Mouse (Mus musculus): ENCODE data around the gene Ipo11.

Gene Ipo11

DNA sequence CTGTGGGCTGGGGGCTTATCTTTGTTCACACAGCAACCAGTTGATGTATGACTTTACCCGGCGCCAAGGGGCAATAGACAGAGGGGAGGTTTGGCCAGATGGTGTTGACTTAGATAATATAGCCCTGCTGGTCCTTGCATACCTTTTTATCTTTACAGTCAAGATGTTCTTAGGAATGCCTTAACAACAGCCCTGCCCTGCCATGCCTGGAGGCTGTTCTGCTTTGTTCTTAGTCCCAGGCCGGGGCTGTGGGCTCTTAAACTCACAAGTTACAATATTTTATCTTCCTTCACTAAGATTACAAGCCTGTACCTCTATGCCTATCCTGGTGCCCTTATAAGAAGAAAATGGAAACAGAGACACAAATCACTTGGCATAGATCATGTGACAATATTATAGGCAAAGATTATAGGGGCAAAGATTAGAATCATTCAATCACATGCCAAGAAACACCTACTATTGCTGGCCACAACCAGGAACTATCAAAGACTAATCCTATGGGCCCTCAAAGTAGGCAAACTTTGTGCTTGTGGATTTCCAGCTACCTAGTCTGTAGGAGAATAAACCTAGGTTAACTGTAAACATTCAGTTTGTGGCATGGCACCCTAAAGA is 23.5 kb downstream of the Ipo11 start:
- in situ Hi-C loops (cut with MboI; ENCODE audit: unreplicated experiment in 2 of 2) = loop anchor here in 1 of 2 experiments (10.0 to 25.0 kb wide), 3 partner anchors 728 to 1648 kb away; partner anchors contain the start of gene Htr1a

DNA sequence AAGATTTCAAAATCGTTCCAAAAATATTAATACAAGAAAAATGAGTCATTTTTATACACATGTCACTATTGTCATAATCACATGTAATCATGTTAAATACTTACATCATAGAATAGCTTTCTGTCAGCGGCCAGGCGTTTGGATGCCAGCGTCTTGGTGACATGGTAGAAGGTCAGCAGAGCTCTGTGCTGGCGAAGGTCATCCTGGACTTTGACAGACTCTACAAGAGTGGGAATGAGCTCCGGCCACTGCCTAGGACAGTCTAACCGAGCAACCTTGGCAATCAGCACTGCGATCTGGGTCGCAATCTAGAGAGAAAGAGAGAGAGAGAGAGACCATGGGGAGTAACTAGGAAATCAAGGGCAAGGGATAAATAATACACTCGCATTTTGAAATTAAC is 26.7 kb downstream of the Ipo11 start:
- in situ Hi-C loops (cut with MboI; ENCODE audit: unreplicated experiment in 2 of 2) = loop anchor here in 1 of 2 experiments (10.0 to 25.0 kb wide), 3 partner anchors 725 to 1645 kb away; partner anchors contain the start of gene Htr1a

DNA sequence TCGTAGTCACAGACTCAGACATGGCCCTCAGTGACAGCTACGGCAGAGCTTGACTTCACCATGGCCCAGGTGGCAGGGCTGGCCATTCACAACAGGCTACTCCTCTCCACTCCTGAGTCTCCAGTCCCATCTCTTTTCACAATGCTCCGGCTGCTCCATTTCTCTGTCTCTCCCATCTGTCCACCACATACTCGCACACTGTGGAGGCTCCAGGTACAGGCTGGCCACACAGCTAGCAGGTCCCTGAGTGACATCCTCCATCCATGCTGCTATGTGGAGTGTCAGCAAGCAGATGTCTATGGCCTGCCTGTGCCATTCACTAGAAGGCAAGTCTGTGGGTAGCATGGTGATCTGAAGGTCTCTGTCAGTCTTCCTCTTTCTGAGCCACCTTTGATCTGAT is 29.5 kb downstream of the Ipo11 start:
- in situ Hi-C loops (cut with MboI; ENCODE audit: unreplicated experiment in 2 of 2) = loop anchor here in 1 of 2 experiments (25.0 kb wide), 1 partner anchor 1470 kb away; the partner anchor contains the start of gene Htr1a

DNA sequence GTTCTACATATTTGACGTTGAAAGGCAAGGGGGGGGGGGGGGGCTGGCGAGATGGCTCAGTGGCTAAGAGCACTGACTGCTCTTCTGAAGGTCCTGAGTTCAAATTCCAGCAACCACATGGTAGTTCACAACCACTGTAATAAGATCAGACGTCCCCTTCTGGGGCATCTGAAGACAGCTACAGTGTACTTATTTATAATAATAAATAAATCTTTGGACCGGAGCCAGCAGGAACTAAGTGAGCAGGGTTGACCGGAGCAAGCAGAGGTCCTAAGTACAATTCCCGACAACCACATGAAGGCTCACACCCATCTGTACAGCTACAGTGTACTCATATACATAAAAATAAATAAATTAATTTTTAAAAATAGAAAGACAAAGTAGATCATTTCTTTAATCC is 31.6 kb downstream of the Ipo11 start:
- in situ Hi-C loops (cut with MboI; ENCODE audit: unreplicated experiment in 2 of 2) = loop anchor here in 1 of 2 experiments (25.0 kb wide), 1 partner anchor 1468 kb away; the partner anchor contains the start of gene Htr1a

DNA sequence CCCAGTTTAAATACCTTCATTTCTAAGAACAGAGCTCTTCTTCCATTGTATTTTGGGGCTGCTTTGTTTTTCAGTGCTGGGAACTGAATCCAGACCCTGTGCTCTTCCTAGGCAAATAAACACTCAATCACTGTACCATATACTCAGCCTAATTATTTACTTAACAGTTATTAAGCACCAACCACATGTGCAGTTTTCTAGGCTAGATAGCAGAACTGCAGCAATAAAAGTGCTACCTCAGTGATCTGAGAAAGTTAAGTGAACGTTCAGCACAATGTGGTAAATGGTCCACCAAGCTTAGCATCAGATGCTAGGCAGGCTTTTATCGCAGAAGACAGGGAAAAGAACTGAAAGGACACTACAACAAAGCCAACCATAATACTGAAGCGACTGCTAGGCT is 32.1 kb downstream of the Ipo11 start:
- in situ Hi-C loops (cut with MboI; ENCODE audit: unreplicated experiment in 2 of 2) = loop anchor here in 1 of 2 experiments (25.0 kb wide), 1 partner anchor 1467 kb away; the partner anchor contains the start of gene Htr1a

DNA sequence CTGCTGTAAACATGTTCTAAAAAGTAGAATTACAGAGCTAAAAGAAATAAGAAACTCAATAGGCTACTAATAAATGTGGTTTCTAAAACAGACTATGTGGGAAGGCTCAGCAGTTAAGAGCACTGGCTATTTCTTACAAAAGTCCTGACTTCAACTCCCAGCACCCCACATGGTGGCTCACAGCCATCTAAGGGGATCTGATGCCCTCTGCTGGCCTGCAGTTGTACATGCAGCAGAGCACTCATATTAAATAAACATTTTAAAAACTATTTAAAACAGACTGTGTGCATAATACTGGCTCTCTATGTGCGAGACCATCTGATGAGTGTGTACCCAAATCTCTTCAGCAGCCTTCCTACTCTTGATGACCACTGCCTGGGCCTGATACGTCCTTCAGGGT is 42.5 kb downstream of the Ipo11 start:
- in situ Hi-C loops (cut with MboI; ENCODE audit: unreplicated experiment in 2 of 2) = loop anchor here in 1 of 2 experiments (10.0 kb wide), 1 partner anchor 169 kb away; no protein-coding TSS in a partner anchor

DNA sequence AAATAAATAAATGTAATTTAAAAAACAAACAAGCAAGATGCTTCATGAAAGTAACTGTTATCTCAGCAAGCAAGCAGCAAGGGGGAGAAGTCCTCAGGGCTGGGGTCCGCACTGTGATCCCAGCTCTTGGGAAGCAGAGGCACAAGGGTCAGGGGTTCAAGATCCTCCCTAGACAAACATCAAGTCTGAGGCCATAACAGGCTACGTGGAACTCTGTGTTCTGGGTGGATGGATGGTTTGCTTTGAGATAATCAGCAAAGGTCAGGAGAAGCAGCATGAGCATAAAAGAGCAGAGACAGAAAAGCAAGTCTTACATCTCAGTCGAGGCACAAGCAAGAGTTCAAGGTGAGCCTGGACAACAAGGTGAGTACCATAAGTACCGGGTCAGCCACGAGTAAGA is 43.1 kb downstream of the Ipo11 start:
- in situ Hi-C loops (cut with MboI; ENCODE audit: unreplicated experiment in 2 of 2) = loop anchor here in 1 of 2 experiments (10.0 kb wide), 1 partner anchor 169 kb away; no protein-coding TSS in a partner anchor

DNA sequence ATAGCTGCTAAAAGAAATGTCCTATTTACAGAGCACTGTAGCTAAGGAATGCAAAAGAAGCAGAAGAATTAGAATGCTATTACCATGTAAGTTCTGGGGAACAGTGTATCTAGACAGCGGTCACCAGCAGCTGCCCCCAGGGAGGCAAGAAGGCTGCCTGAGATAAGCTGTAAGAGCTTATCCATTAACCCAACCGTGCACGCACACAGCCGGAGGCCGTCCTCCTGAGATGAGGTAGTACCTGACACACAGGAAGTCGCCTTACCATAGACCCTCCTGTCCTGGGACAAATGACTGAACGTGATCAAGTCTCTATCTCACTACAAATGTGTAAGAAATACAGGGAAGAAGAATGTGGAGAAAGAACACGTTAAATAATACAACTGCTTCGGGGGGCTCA is 43.6 kb downstream of the Ipo11 start:
- in situ Hi-C loops (cut with MboI; ENCODE audit: unreplicated experiment in 2 of 2) = loop anchor here in 1 of 2 experiments (10.0 kb wide), 1 partner anchor 168 kb away; no protein-coding TSS in a partner anchor

DNA sequence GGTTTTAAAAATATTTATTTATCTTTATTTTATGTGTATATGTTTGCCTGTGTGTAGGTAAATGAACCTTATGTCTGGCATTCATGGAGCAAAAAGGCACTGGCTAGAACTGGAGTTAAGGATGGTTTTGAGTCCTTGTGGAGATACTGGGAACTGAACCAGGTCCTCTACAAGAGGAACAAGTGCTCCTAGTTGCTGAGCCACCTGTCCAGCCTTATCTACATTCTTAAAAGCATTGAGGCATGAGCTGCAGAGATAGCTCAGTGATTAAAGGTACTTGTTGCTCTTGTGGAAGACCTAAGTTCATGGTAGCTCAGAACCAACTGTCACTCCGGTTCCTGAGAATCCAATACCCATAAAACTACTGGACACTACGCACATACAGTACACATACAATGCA is 49.4 kb downstream of the Ipo11 start:
- in situ Hi-C loops (cut with MboI; ENCODE audit: unreplicated experiment in 2 of 2) = no loop called here

DNA sequence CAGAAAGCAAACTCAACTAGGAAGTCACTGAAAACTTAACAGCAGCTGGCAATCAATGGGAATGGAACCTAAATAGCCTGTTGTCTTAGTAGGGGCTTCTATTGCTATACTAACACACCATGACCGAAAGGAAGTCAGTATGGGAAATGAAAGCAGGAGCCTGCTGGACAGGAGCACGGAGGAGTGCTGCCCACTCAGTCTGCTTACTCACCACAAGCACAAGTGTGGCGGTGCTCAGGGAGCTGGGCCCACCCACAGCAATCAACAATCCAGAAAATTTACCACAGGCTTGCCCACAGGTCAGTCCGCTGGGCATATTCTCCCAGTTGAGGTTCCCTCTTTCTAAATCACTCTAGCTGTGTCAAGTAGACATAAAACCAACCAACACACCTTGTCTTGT is 52.5 kb downstream of the Ipo11 start:
- in situ Hi-C loops (cut with MboI; ENCODE audit: unreplicated experiment in 2 of 2) = no loop called here

DNA sequence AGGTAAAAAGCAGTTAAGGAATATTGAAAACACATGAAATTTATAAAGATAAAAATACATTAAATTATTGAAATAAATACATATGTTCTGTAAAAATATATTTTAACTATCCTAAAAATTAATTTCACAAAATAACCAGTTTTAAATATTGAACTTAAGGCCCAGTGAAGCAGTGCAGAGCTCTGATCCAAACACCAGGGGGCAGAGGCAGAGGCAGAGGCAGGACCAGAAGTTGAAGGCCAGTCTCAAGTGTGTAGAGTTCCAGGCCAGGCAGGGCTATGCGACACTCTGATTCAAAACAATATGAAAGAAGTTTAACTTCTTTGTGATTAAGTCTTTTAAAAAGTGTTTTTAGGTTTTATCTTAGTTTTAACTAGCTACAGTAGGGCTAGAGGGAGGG is 60.5 kb downstream of the Ipo11 start:
- in situ Hi-C loops (cut with MboI; ENCODE audit: unreplicated experiment in 2 of 2) = loop anchor here (5.0 to 10.0 kb wide), 2 partner anchors 226 to 229 kb away; no protein-coding TSS in a partner anchor

DNA sequence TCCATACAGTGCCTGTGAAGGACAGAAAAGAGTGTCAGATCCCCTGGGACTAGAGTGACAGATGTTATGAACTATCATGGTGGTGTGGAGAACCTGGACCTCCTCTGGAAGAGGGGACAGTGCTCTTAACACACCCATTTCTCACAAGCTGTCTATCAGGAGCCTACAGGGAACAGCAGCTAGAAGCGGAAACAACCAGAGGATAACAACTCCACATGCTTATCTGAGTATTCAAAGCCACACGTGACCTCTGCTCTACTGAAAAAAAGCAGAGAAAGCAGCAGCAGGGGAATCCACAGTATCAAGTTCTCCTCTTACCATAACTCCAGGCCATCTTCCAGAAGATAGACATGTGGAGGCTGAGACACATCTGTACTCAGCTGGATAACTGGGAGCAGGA is 71.2 kb downstream of the Ipo11 start:
- in situ Hi-C loops (cut with MboI; ENCODE audit: unreplicated experiment in 2 of 2) = no loop called here

DNA sequence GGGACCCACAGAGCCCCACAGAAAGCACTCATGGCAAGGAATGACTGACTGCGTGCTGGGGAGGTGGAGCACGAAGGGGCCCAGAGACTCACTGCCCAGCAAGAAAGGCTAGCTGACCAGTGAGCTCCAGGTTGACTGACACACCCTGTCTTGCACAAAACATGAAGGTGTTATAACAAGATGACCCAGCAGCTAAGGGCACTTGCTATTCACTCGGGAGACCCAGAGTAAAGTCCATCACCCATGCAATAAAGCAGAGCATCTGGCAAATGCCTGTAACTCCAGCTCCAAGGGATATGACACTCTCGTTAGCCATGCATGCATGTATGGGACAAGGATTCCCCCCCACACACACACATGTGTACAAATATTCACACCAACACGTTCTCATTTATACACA is 78.0 kb downstream of the Ipo11 start:
- in situ Hi-C loops (cut with MboI; ENCODE audit: unreplicated experiment in 2 of 2) = no loop called here

DNA sequence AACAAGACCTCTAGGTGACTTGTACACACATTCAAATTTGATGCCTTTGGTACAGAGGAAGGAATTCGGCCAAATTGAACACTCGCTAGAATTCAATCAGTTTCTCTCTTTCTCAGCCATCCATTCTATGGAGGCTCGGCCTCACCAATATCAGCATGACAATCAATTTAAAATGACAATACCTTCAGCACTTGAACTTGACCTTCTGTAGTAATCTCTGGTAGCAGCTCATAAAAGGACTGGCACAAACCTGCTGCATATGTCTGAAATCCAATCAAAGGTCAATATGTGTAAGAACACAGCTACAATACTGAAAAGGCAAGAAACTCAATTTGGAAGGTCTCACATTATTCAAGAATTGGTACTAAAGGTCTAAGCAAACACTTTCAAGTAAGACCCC is 80.2 kb downstream of the Ipo11 start:
- in situ Hi-C loops (cut with MboI; ENCODE audit: unreplicated experiment in 2 of 2) = no loop called here

DNA sequence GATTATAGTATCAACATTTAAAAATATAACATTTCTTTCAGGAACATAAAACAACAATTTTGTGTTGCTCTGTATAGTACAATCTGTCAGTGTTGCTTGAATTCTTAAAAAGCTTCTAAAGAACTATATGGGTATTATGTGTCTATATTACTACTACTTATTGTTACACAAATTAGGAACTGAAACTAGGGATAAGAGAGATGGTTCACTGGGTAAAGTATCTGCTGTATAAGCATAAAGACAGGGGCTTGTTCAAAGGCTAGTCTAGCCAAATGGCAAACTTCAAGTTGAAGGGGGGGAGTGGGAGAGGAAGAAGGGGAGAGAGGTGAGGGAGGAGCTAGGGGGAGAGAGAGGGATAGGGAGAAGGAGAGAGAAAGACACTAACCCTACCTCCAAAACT is 89.2 kb downstream of the Ipo11 start:
- in situ Hi-C loops (cut with MboI; ENCODE audit: unreplicated experiment in 2 of 2) = no loop called here

DNA sequence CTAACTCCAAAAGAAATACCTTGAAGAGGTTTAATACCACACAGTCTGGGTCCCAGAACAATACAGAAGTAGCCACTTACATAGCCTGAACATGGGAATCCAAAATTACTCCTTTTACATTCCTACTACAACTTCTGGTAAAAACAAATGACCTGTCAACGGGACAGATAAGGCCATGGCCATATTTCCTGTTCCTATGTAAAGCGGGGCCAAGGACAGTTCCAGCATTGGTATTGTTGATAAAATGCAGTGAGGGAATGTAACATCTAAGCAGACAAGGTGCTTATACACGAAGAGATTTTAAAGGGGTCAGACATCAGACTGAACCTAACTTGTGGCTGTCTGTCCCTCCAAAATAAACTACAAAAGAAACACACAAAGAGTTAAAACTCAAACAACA is 91.8 kb downstream of the Ipo11 start:
- in situ Hi-C loops (cut with MboI; ENCODE audit: unreplicated experiment in 2 of 2) = no loop called here

DNA sequence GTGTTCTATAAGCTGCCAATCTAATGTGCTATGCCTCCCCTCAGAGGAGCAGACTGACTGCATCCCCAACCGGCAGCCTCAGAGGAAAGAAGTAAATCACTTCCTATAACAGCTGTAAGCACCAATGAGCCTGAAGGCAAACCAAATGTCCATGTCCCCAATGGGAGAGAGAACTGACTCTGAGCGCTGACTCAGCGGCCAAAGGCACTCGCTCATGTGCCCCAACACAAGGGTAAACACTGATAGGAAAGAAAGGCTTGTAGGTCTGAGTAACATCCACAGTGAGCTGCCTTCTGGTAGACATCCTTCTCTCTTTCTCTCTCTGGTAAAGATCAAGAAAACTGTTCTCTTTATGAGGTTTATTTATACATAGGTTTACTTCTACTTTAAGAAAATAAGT is 94.2 kb downstream of the Ipo11 start:
- in situ Hi-C loops (cut with MboI; ENCODE audit: unreplicated experiment in 2 of 2) = no loop called here

DNA sequence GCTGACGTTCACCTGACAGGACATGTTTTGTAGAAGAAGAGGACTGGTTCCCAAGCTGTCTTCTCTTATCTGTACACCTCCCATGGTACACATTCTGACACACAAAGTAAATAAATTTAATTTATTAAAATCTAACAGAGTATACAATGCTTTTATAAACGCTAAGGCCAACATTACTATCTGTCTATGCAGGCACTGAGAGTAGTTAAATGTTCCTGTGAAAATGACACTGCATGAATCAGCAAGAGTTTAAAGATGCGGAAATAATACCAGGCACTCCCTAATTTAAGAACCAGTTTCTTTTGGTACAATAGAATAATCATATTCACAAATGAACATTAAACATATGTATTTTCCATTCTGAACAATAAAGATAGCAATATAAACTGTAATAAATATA is 98.0 kb downstream of the Ipo11 start:
- in situ Hi-C loops (cut with MboI; ENCODE audit: unreplicated experiment in 2 of 2) = no loop called here

DNA sequence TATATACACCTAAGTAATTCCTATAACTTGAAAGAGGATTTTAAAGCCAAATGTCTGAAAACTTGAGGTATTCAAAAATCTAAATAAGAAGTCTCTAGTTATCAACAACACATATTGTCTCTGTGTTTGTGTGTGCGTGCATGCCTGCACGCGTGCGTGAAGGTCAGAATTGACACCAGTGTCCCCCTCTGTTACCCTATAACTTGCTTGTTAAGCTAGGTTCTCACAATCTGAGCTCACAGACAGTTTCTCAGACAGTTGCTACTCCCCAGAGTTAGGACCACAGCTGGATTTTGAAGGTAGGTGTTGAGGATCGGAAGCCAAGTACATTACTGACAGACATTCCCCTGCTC is 100.3 kb downstream of the Ipo11 start:
- in situ Hi-C loops (cut with MboI; ENCODE audit: unreplicated experiment in 2 of 2) = no loop called here

DNA sequence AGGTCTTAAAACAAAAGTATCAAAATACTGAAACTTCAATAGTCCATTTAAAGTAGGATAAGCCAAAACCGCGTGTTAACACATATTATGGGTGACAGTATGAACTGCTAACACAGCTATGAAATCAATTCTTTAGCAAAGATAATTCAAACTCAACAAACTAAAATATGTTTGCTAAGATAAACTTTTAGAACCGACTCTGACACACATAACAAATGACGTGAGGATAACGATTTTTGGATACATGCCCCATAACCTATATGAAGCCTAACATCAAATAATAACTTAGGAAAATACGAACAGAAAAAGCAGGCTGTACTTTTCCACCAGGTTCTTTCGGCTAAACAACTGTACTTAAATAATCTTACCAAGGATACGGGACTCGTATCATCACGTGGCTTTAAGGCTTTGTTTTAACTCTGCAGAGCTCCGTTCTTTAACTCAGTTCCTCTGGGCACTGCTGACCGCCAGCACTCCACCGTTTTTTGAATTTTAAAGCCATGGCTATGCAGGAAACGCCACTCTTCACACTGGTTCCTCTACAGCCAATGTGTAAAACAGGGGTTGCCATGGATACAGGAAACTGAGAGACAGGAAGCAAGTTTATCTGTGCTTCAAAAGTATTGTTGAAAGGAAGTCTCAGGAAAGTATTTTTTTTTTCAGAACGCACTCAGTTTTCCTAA is 100.8 kb downstream of the Ipo11 start:
- in situ Hi-C loops (cut with MboI; ENCODE audit: unreplicated experiment in 2 of 2) = no loop called here

DNA sequence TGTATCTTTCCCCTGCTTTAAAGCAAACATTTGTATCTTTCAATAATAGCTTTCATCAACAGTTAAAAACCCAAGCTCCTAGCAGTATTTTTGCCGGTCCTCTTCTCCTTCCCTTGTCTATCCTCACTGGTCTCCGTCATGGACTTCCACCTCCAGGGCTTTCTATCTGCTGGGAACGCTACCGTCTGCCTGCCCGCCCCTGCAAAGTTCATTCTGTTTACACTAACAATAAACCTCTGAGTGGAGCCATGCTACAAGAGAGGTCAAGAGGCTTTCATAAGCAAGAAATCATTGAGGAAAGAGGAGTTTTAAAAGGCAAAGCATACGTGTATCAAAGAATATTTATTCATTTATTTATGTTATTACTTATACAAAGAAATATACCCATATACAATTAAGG is 106.7 kb downstream of the Ipo11 start:
- in situ Hi-C loops (cut with MboI; ENCODE audit: unreplicated experiment in 2 of 2) = no loop called here
